Mouse (Mus musculus) kidney, adult 2 months (tissue): Measurements from ENCODE around the gene Esr1.

Experiments
- CTCF ChIP-seq: fragments of 200-500 bp; conservative IDR thresholded peaks from 2 replicates; pipeline ENCODE4 v1.5.1; 2011; ENCODE audit warnings: low read depth, mild to moderate bottlenecking, control low read depth, low read length, moderate library complexity, mixed read lengths; ENCODE audit not compliant: insufficient read depth, insufficient read length
- POLR2A ChIP-seq: fragments of 200-500 bp; IDR thresholded peaks from one replicate; pipeline ENCODE4 v1.6.1; 2011; ENCODE audit warnings: low read depth, low read length, control low read depth

DNA sequence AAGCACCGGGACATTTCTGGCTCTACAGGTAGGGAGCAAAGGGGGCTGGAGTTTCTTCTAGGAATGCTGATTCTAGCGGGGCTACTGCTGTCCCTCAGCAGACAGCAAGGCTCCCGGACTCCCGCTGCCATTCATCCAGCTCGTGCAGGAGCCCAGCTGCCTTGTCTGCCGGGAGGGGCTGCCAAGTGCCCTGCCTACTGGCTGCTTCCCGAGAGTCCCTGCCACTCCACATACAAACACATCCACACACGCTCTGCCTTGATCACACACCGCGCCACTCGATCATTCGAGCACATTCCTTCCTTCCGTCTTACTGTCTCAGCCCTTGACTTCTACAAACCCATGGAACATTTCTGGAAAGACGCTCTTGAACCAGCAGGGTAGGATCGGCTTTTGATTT is 98.5 kb downstream of the Esr1 start:
- TF ChIP-seq POLR2A (no peak), CTCF (no peak)
